Mouse (Mus musculus) skeletal muscle tissue, postnatal 0 days (tissue): Measurements from ENCODE around the gene Hoxd13. TPM values are rescaled to one million over a fixed set of nuclear protein-coding genes. Genes with fewer than 3 reads are reported as not detected.

Source experiments
- microRNA-seq, 2 experiments: library from miRNA; unstranded; fragments of <30 nt; microRNA quantifications; one replicate each; pipeline ENCODE4; 2016
- polyA plus RNA-seq: library from polyadenylated mRNA; unstranded; fragments of >200 nt; fragmentation: Nextera tagmentation; extraction: Ambion mirVana; gene quantifications from 2 replicates; pipeline ENCODE4 v1.2.1, GENCODE M21; 2015

The Hoxd13 gene
- polyA plus RNA-seq, result not detected in 2 replicates

GRCm38 (mm10) chr2:74667842-74668357, at the start of gene Hoxd13:
TSS of gene Hoxd13 (plus strand) at chr2:74668310.

GRCm38 (mm10) chr2:74659507-74660005, 8.6 kb upstream of the Hoxd13 start, which contains the start of gene Evx2:
TSS of gene Evx2 (minus strand) at chr2:74659557.

GRCm38 (mm10) chr2:74674881-74675665, 7.0 kb downstream of the Hoxd13 start, which contains the start of gene Hoxd12:
TSS of gene Hoxd12 (plus strand) at chr2:74675013.

GRCm38 (mm10) chr2:74678891-74679595, 10.9 kb downstream of the Hoxd13 start, which contains the start of gene Hoxd11:
TSS of gene Hoxd11 (plus strand) at chr2:74679557.

GRCm38 (mm10) chr2:74691022-74691951, 23.2 kb downstream of the Hoxd13 start, which contains the start of gene Hoxd10:
TSS of gene Hoxd10 (plus strand) at chr2:74691924.

GRCm38 (mm10) chr2:74697567-74698121, 29.5 kb downstream of the Hoxd13 start, which contains the start of gene Hoxd9:
TSS of gene Hoxd9 (plus strand) at chr2:74697727.

GRCm38 (mm10) chr2:74704393-74704998, 36.4 kb downstream of the Hoxd13 start, which contains the start of gene Hoxd8:
TSS of gene Hoxd8 (plus strand) at chr2:74704615.

GRCm38 (mm10) chr2:74711721-74712621, 43.9 kb downstream of the Hoxd13 start, which contains the start of the genes Hoxd3 and Hoxd4:
TSS of gene Hoxd3 (plus strand) at chr2:74711927.
TSS of gene Hoxd4 (plus strand) at chr2:74711929.

Small RNA genes within 50 kb of the gene (microRNA-seq; reads per million reads assigned to microRNA genes)
- 0 reads per million in 2 experiments for gene Gm44463

Other genes starting within 250 kb of the Hoxd13 start
- 20.9 and 22.4 TPM in 2 replicates for gene Lnpk, start 88.9 kb upstream of the Hoxd13 start, polyA plus RNA-seq
- gene Evx2, start 8.8 kb upstream of the Hoxd13 start, polyA plus RNA-seq, result not detected in 2 replicates
- not detected in 2 replicates for gene Hoxd12, start 6.7 kb downstream of the Hoxd13 start, polyA plus RNA-seq
- 0.31 and 0.45 TPM in 2 replicates for gene Hoxd11, start 11.2 kb downstream of the Hoxd13 start, polyA plus RNA-seq
- 3.2 and 4.5 TPM in 2 replicates for gene Hoxd10, start 23.6 kb downstream of the Hoxd13 start, polyA plus RNA-seq
- 8.2 and 8.3 TPM in 2 replicates for gene Hoxd9, start 29.4 kb downstream of the Hoxd13 start, polyA plus RNA-seq
- gene Hoxd8, start 36.3 kb downstream of the Hoxd13 start, polyA plus RNA-seq, result 11.2 and 12.1 TPM in 2 replicates
- 0.28 and 0.46 TPM in 2 replicates for gene Hoxd3, start 43.6 kb downstream of the Hoxd13 start, polyA plus RNA-seq
- gene Hoxd4, start 43.6 kb downstream of the Hoxd13 start, polyA plus RNA-seq, result 0.34 and 0.58 TPM in 2 replicates
- gene Gm28230, start 58.4 kb downstream of the Hoxd13 start, polyA plus RNA-seq, result 0.10 TPM in 1 of 2 replicates, not detected in the other
- not detected in 2 replicates for gene Hoxd1, start 94.7 kb downstream of the Hoxd13 start, polyA plus RNA-seq
- gene Mtx2, start 157.5 kb downstream of the Hoxd13 start, polyA plus RNA-seq, result 92.3 and 95.7 TPM in 2 replicates